Mouse (Mus musculus): ENCODE measurements around the gene Dagla. TPM values are rescaled to one million over a fixed set of nuclear protein-coding genes. Genes with fewer than 3 reads are reported as not detected.

Dagla gene
- total RNA-seq, 1 experiment from 2014 or later: not detected

- no peak for ATAC-seq (replicated peaks in 1 of 2; ENCODE audit: insufficient read depth in 1 of 2, low FRiP score in 2 of 2, low TSS enrichment in 1 of 2, low read depth in 1 of 2, poor library complexity in 2 of 2, severe bottlenecking in 2 of 2)
Observed at GRCm38 (mm10) chr19:10317358-10317757, 12.7 kb upstream of the Dagla start.

GRCm38 (mm10) chr19:10316956-10317355, 12.3 kb upstream of the Dagla start:
- ATAC-seq (replicated peaks in 1 of 2; ENCODE audit: insufficient read depth in 1 of 2, low FRiP score in 2 of 2, low TSS enrichment in 1 of 2, low read depth in 1 of 2, poor library complexity in 2 of 2, severe bottlenecking in 2 of 2): no peak

GRCm38 (mm10) chr19:10312072-10312471, 7.4 kb upstream of the Dagla start:
- ATAC-seq (replicated peaks in 1 of 2; ENCODE audit: insufficient read depth in 1 of 2, low FRiP score in 2 of 2, low TSS enrichment in 1 of 2, low read depth in 1 of 2, poor library complexity in 2 of 2, severe bottlenecking in 2 of 2): no peak

GRCm38 (mm10) chr19:10308990-10309389, 4.3 kb upstream of the Dagla start:
- ATAC-seq (replicated peaks in 1 of 2; ENCODE audit: insufficient read depth in 1 of 2, low FRiP score in 2 of 2, low TSS enrichment in 1 of 2, low read depth in 1 of 2, poor library complexity in 2 of 2, severe bottlenecking in 2 of 2): no peak

GRCm38 (mm10) chr19:10307941-10308340, 3.3 kb upstream of the Dagla start:
- ATAC-seq (replicated peaks in 1 of 2; ENCODE audit: insufficient read depth in 1 of 2, low FRiP score in 2 of 2, low TSS enrichment in 1 of 2, low read depth in 1 of 2, poor library complexity in 2 of 2, severe bottlenecking in 2 of 2): no peak

GRCm38 (mm10) chr19:10307351-10307750, 2.7 kb upstream of the Dagla start:
- ATAC-seq (replicated peaks in 1 of 2; ENCODE audit: insufficient read depth in 1 of 2, low FRiP score in 2 of 2, low TSS enrichment in 1 of 2, low read depth in 1 of 2, poor library complexity in 2 of 2, severe bottlenecking in 2 of 2): no peak

- no peak for ATAC-seq (replicated peaks in 1 of 2; ENCODE audit: insufficient read depth in 1 of 2, low FRiP score in 2 of 2, low TSS enrichment in 1 of 2, low read depth in 1 of 2, poor library complexity in 2 of 2, severe bottlenecking in 2 of 2)
Observed at GRCm38 (mm10) chr19:10306521-10307243, 2.0 kb upstream of the Dagla start.

- ATAC-seq (replicated peaks in 1 of 2; ENCODE audit: insufficient read depth in 1 of 2, low FRiP score in 2 of 2, low TSS enrichment in 1 of 2, low read depth in 1 of 2, poor library complexity in 2 of 2, severe bottlenecking in 2 of 2): no peak
Observed at GRCm38 (mm10) chr19:10305640-10306039, 963 bp upstream of the Dagla start.

- no peak for ATAC-seq (replicated peaks in 1 of 2; ENCODE audit: insufficient read depth in 1 of 2, low FRiP score in 2 of 2, low TSS enrichment in 1 of 2, low read depth in 1 of 2, poor library complexity in 2 of 2, severe bottlenecking in 2 of 2)
Observed at GRCm38 (mm10) chr19:10304395-10304794, 282 bp downstream of the Dagla start.

GRCm38 (mm10) chr19:10302852-10303251, 1.8 kb downstream of the Dagla start:
- no peak for ATAC-seq (replicated peaks in 1 of 2; ENCODE audit: insufficient read depth in 1 of 2, low FRiP score in 2 of 2, low TSS enrichment in 1 of 2, low read depth in 1 of 2, poor library complexity in 2 of 2, severe bottlenecking in 2 of 2)

- no peak for ATAC-seq (replicated peaks in 1 of 2; ENCODE audit: insufficient read depth in 1 of 2, low FRiP score in 2 of 2, low TSS enrichment in 1 of 2, low read depth in 1 of 2, poor library complexity in 2 of 2, severe bottlenecking in 2 of 2)
Observed at GRCm38 (mm10) chr19:10301866-10302356, 2.8 kb downstream of the Dagla start.

GRCm38 (mm10) chr19:10301263-10301662, 3.4 kb downstream of the Dagla start:
- ATAC-seq (replicated peaks in 1 of 2; ENCODE audit: insufficient read depth in 1 of 2, low FRiP score in 2 of 2, low TSS enrichment in 1 of 2, low read depth in 1 of 2, poor library complexity in 2 of 2, severe bottlenecking in 2 of 2): peak; percentile 63 to 66; a peak in 3 of 4 replicates

GRCm38 (mm10) chr19:10300809-10301208, 3.9 kb downstream of the Dagla start:
- ATAC-seq (replicated peaks in 1 of 2; ENCODE audit: insufficient read depth in 1 of 2, low FRiP score in 2 of 2, low TSS enrichment in 1 of 2, low read depth in 1 of 2, poor library complexity in 2 of 2, severe bottlenecking in 2 of 2): peak in 1 of 2 experiments; percentile 27; a peak in 1 of 4 replicates

GRCm38 (mm10) chr19:10298268-10298667, 6.4 kb downstream of the Dagla start:
- ATAC-seq (replicated peaks in 1 of 2; ENCODE audit: insufficient read depth in 1 of 2, low FRiP score in 2 of 2, low TSS enrichment in 1 of 2, low read depth in 1 of 2, poor library complexity in 2 of 2, severe bottlenecking in 2 of 2): no peak

GRCm38 (mm10) chr19:10297041-10297503, 7.6 kb downstream of the Dagla start:
- ATAC-seq (replicated peaks in 1 of 2; ENCODE audit: insufficient read depth in 1 of 2, low FRiP score in 2 of 2, low TSS enrichment in 1 of 2, low read depth in 1 of 2, poor library complexity in 2 of 2, severe bottlenecking in 2 of 2): no peak

GRCm38 (mm10) chr19:10296306-10296705, 8.4 kb downstream of the Dagla start:
- no peak for ATAC-seq (replicated peaks in 1 of 2; ENCODE audit: insufficient read depth in 1 of 2, low FRiP score in 2 of 2, low TSS enrichment in 1 of 2, low read depth in 1 of 2, poor library complexity in 2 of 2, severe bottlenecking in 2 of 2)

GRCm38 (mm10) chr19:10294631-10295562, 9.8 kb downstream of the Dagla start:
- ATAC-seq (replicated peaks in 1 of 2; ENCODE audit: insufficient read depth in 1 of 2, low FRiP score in 2 of 2, low TSS enrichment in 1 of 2, low read depth in 1 of 2, poor library complexity in 2 of 2, severe bottlenecking in 2 of 2): no peak

GRCm38 (mm10) chr19:10293987-10294386, 10.7 kb downstream of the Dagla start:
- no peak for ATAC-seq (replicated peaks in 1 of 2; ENCODE audit: insufficient read depth in 1 of 2, low FRiP score in 2 of 2, low TSS enrichment in 1 of 2, low read depth in 1 of 2, poor library complexity in 2 of 2, severe bottlenecking in 2 of 2)

Measured in hematopoietic stem cell, adult 5-6 weeks (primary cell).